Mouse (Mus musculus) yolk sac, embryonic 10.5 days (tissue): ENCODE results near the gene Ptprm.

ENCODE experiments used
- DNase-seq: peaks from one replicate; pipeline ENCODE4 v3.0.0-alpha.2; 2017; ENCODE audit warnings: low spot score

Gene Ptprm

GRCm38 (mm10) chr17:67134235-67134634 is 220.0 kb downstream of the Ptprm start:
- DNase-seq, result no peak

GRCm38 (mm10) chr17:67133440-67134103 is 220.7 kb downstream of the Ptprm start:
- DNase-seq, result no peak

- DNase-seq, result no peak
These were observed 221.2 kb downstream of the Ptprm start for GRCm38 (mm10) chr17:67133026-67133425.

- no peak for DNase-seq
These were observed 226.7 kb downstream of the Ptprm start for GRCm38 (mm10) chr17:67127530-67127929.

GRCm38 (mm10) chr17:67125596-67125995 is 228.7 kb downstream of the Ptprm start:
- DNase-seq, result no peak

- DNase-seq, result no peak
These were observed 230.0 kb downstream of the Ptprm start for GRCm38 (mm10) chr17:67124294-67124693.

GRCm38 (mm10) chr17:67123722-67124121 is 230.5 kb downstream of the Ptprm start:
- no peak for DNase-seq

- DNase-seq, result no peak
These were observed 233.4 kb downstream of the Ptprm start for GRCm38 (mm10) chr17:67120863-67121262.

GRCm38 (mm10) chr17:67118676-67119340 is 235.4 kb downstream of the Ptprm start:
- DNase-seq, result no peak

GRCm38 (mm10) chr17:67114842-67115241 is 239.4 kb downstream of the Ptprm start:
- no peak for DNase-seq

GRCm38 (mm10) chr17:67112679-67113078 is 241.6 kb downstream of the Ptprm start:
- DNase-seq, result no peak

- DNase-seq, result no peak
These were observed 248.1 kb downstream of the Ptprm start for GRCm38 (mm10) chr17:67106176-67106575.

- DNase-seq, result no peak
These were observed 252.2 kb downstream of the Ptprm start for GRCm38 (mm10) chr17:67102051-67102450.

GRCm38 (mm10) chr17:67090997-67091396 is 263.3 kb downstream of the Ptprm start:
- DNase-seq, result no peak

- DNase-seq, result no peak
These were observed 264.1 kb downstream of the Ptprm start for GRCm38 (mm10) chr17:67090153-67090552.

GRCm38 (mm10) chr17:67089611-67090010 is 264.6 kb downstream of the Ptprm start:
- DNase-seq, result no peak

GRCm38 (mm10) chr17:67087585-67087984 is 266.7 kb downstream of the Ptprm start:
- DNase-seq, result no peak

GRCm38 (mm10) chr17:67086811-67087210 is 267.4 kb downstream of the Ptprm start:
- DNase-seq, result no peak

- DNase-seq, result no peak
These were observed 269.8 kb downstream of the Ptprm start for GRCm38 (mm10) chr17:67084501-67084900.

- DNase-seq, result no peak
These were observed 270.2 kb downstream of the Ptprm start for GRCm38 (mm10) chr17:67084093-67084492.

GRCm38 (mm10) chr17:67079570-67079969 is 274.7 kb downstream of the Ptprm start:
- no peak for DNase-seq

- no peak for DNase-seq
These were observed 280.7 kb downstream of the Ptprm start for GRCm38 (mm10) chr17:67073580-67073979.

- DNase-seq, result no peak
These were observed 281.1 kb downstream of the Ptprm start for GRCm38 (mm10) chr17:67073139-67073538.
